Mouse (Mus musculus): Measurements from ENCODE around the gene C2cd4a. TPM values are rescaled to one million over a fixed set of nuclear protein-coding genes. Genes with fewer than 3 reads are reported as not detected.
A peak's percentile ranks its signal among the peaks of the same experiment; 100 is the strongest.

C2cd4a gene
- polyA plus RNA-seq (2016; fragmentation: Nextera tagmentation; extraction: Ambion mirVana), result 0.15 and 0.24 TPM in 2 replicates

GRCm38 (mm10) chr9:67832046-67832605 is at the start of gene C2cd4a:
TSS of gene C2cd4a (minus strand) at chr9:67832330.
- peak within 1 kb of the TSS; percentile 17; the same call in 1 of the 2 replicates for H3K27ac ChIP-seq
- no peaks in the 10 kb centered on the region for H3K36me3 ChIP-seq
- H3K9me3 ChIP-seq, result no peaks in the 10 kb centered on the region
- peak within 1 kb of the TSS; percentile 63 for H3K9ac ChIP-seq (replicated peaks)
- ATAC-seq (ENCODE audit: insufficient number of reproducible peaks, insufficient read depth, low FRiP score, low TSS enrichment, low read depth), result no peak
- H3K27me3 ChIP-seq, result peaks cover 43% of the 10 kb centered on the region
- WGBS, result 3% methylated on average over 20 of the region's 20 CpGs
- peak within 1 kb of the TSS; percentile 61 for H3K4me3 ChIP-seq (replicated peaks)
- H3K4me1 ChIP-seq (replicated peaks), result peaks cover 11% of the 10 kb centered on the region
- H3K4me2 ChIP-seq, result peak within 1 kb of the TSS; percentile 92

- Histone ChIP-seq H3K27ac (no peak overlapping the region), H3K4me3 (replicated peaks) (no peak overlapping the region), H3K9me3 (no peaks in the 10 kb centered on the region), H3K4me1 (replicated peaks) (peaks cover 12% of the 10 kb centered on the region), H3K9ac (replicated peaks) (no peak overlapping the region), H3K36me3 (peaks cover 3% of the 10 kb centered on the region; the same call in 1 of the 2 replicates), H3K27me3 (no peaks in the 10 kb centered on the region), H3K4me2 (no peak overlapping the region)
- WGBS, result 90% methylated on average over 11 of the region's 11 CpGs
- no peak for ATAC-seq (ENCODE audit: insufficient number of reproducible peaks, insufficient read depth, low FRiP score, low TSS enrichment, low read depth)
Observed at GRCm38 (mm10) chr9:67878197-67878769, 46.2 kb upstream of the C2cd4a start.

GRCm38 (mm10) chr9:67877081-67877718 is 45.1 kb upstream of the C2cd4a start:
- Histone ChIP-seq H3K27ac (0 out of 2 replicates have a peak overlapping the region, but pooled peaks have one; percentile 41), H3K9ac (replicated peaks) (no peak overlapping the region), H3K4me2 (peak overlapping the region; percentile 19; the same call in 1 of the 2 replicates), H3K27me3 (no peaks in the 10 kb centered on the region), H3K36me3 (0 out of 2 replicates have a peak, but pooled peaks cover 3% of the 10 kb centered on the region), H3K9me3 (no peaks in the 10 kb centered on the region), H3K4me3 (replicated peaks) (no peak overlapping the region), H3K4me1 (replicated peaks) (peaks cover 12% of the 10 kb centered on the region)
- 38% methylated on average over 14 of the region's 14 CpGs for WGBS
- no peak for ATAC-seq (ENCODE audit: insufficient number of reproducible peaks, insufficient read depth, low FRiP score, low TSS enrichment, low read depth)

GRCm38 (mm10) chr9:67875337-67875736 is 43.2 kb upstream of the C2cd4a start:
- H3K4me3 ChIP-seq (replicated peaks), result no peak overlapping the region

GRCm38 (mm10) chr9:67874522-67875222 is 42.5 kb upstream of the C2cd4a start:
- 77% methylated on average over 7 of the region's 7 CpGs for WGBS
- no peaks in the 10 kb centered on the region for H3K9me3 ChIP-seq
- no peaks in the 10 kb centered on the region for H3K27me3 ChIP-seq
- H3K4me2 ChIP-seq, result no peak overlapping the region
- no peaks in the 10 kb centered on the region for H3K36me3 ChIP-seq
- ATAC-seq (ENCODE audit: insufficient number of reproducible peaks, insufficient read depth, low FRiP score, low TSS enrichment, low read depth), result no peak
- H3K27ac ChIP-seq, result no peak overlapping the region
- no peak overlapping the region for H3K9ac ChIP-seq (replicated peaks)
- peaks cover 12% of the 10 kb centered on the region for H3K4me1 ChIP-seq (replicated peaks)
- no peak overlapping the region for H3K4me3 ChIP-seq (replicated peaks)

More at GRCm38 (mm10) chr9:67875337-67875736, 43.2 kb upstream of the C2cd4a start:
- Histone ChIP-seq H3K4me1 (replicated peaks) (peaks cover 12% of the 10 kb centered on the region), H3K9me3 (no peaks in the 10 kb centered on the region), H3K27ac (no peak overlapping the region), H3K36me3 (no peaks in the 10 kb centered on the region), H3K27me3 (no peaks in the 10 kb centered on the region), H3K9ac (replicated peaks) (no peak overlapping the region), H3K4me2 (no peak overlapping the region)
- no peak for ATAC-seq (ENCODE audit: insufficient number of reproducible peaks, insufficient read depth, low FRiP score, low TSS enrichment, low read depth)
- 57% methylated on average over 2 of the region's 2 CpGs for WGBS

- H3K27me3 ChIP-seq, result no peaks in the 10 kb centered on the region
- H3K4me1 ChIP-seq (replicated peaks), result no peaks in the 10 kb centered on the region; the same call in 1 of the 2 replicates
- no peak overlapping the region for H3K27ac ChIP-seq
- H3K36me3 ChIP-seq, result no peaks in the 10 kb centered on the region
- H3K4me2 ChIP-seq, result no peak overlapping the region
- H3K4me3 ChIP-seq (replicated peaks), result no peak overlapping the region
- no peaks in the 10 kb centered on the region for H3K9me3 ChIP-seq
- no peak for ATAC-seq (ENCODE audit: insufficient number of reproducible peaks, insufficient read depth, low FRiP score, low TSS enrichment, low read depth)
- no peak overlapping the region for H3K9ac ChIP-seq (replicated peaks)
- 86% methylated on average over 16 of the region's 16 CpGs for WGBS
Observed at GRCm38 (mm10) chr9:67869691-67870450, 37.7 kb upstream of the C2cd4a start.

- Histone ChIP-seq H3K9ac (replicated peaks) (no peak overlapping the region), H3K27me3 (no peaks in the 10 kb centered on the region), H3K36me3 (no peaks in the 10 kb centered on the region), H3K4me3 (replicated peaks) (no peak overlapping the region), H3K4me1 (replicated peaks) (peaks cover 5% of the 10 kb centered on the region), H3K9me3 (no peaks in the 10 kb centered on the region), H3K4me2 (no peak overlapping the region), H3K27ac (no peak overlapping the region)
- 69% methylated on average over 6 of the region's 6 CpGs for WGBS
- no peak for ATAC-seq (ENCODE audit: insufficient number of reproducible peaks, insufficient read depth, low FRiP score, low TSS enrichment, low read depth)
Observed at GRCm38 (mm10) chr9:67867411-67867810, 35.3 kb upstream of the C2cd4a start.

- 28% methylated on average over 7 of the region's 7 CpGs for WGBS
- Histone ChIP-seq H3K4me2 (no peak overlapping the region), H3K27me3 (no peaks in the 10 kb centered on the region), H3K9ac (replicated peaks) (no peak overlapping the region), H3K36me3 (no peaks in the 10 kb centered on the region), H3K4me3 (replicated peaks) (no peak overlapping the region), H3K9me3 (no peaks in the 10 kb centered on the region), H3K4me1 (replicated peaks) (peaks cover 5% of the 10 kb centered on the region), H3K27ac (no peak overlapping the region)
- ATAC-seq (ENCODE audit: insufficient number of reproducible peaks, insufficient read depth, low FRiP score, low TSS enrichment, low read depth), result no peak
Observed at GRCm38 (mm10) chr9:67865411-67865810, 33.3 kb upstream of the C2cd4a start.

GRCm38 (mm10) chr9:67864011-67864410 is 31.9 kb upstream of the C2cd4a start:
- ATAC-seq (ENCODE audit: insufficient number of reproducible peaks, insufficient read depth, low FRiP score, low TSS enrichment, low read depth), result no peak
- Histone ChIP-seq H3K9ac (replicated peaks) (no peak overlapping the region), H3K36me3 (no peaks in the 10 kb centered on the region), H3K4me2 (no peak overlapping the region), H3K27me3 (no peaks in the 10 kb centered on the region), H3K4me1 (replicated peaks) (peaks cover 5% of the 10 kb centered on the region), H3K4me3 (replicated peaks) (no peak overlapping the region), H3K27ac (no peak overlapping the region), H3K9me3 (no peaks in the 10 kb centered on the region)
- 51% methylated on average over 4 of the region's 4 CpGs for WGBS

- 91% methylated on average over 5 of the region's 5 CpGs for WGBS
- Histone ChIP-seq H3K27me3 (no peaks in the 10 kb centered on the region), H3K4me1 (replicated peaks) (peaks cover 5% of the 10 kb centered on the region), H3K9ac (replicated peaks) (no peak overlapping the region), H3K4me2 (no peak overlapping the region), H3K9me3 (no peaks in the 10 kb centered on the region), H3K27ac (no peak overlapping the region), H3K4me3 (replicated peaks) (no peak overlapping the region), H3K36me3 (peaks cover under 1% of the 10 kb centered on the region; the same call in 1 of the 2 replicates)
- ATAC-seq (ENCODE audit: insufficient number of reproducible peaks, insufficient read depth, low FRiP score, low TSS enrichment, low read depth), result no peak
Observed at GRCm38 (mm10) chr9:67863332-67863731, 31.2 kb upstream of the C2cd4a start.

Measured in limb, embryonic 12.5 days (tissue).